Mouse (Mus musculus): Measurements from ENCODE around the gene Dhx37. TPM values are rescaled to one million over a fixed set of nuclear protein-coding genes. Genes with fewer than 3 reads are reported as not detected.

The Dhx37 gene
- polyA plus RNA-seq, 1 experiment from 2014 or later: 17.0 TPM

- no peak overlapping the region for H3K27ac ChIP-seq
- WGBS: 76% methylated on average over 4 of the region's 4 CpGs
- ATAC-seq (ENCODE audit: insufficient number of reproducible peaks, insufficient read depth, low FRiP score, low TSS enrichment): no peak
These were observed 69.0 kb downstream of the Dhx37 start for GRCm38 (mm10) chr5:125364851-125365429.

GRCm38 (mm10) chr5:125363894-125364293, 70.0 kb downstream of the Dhx37 start:
- ATAC-seq (ENCODE audit: insufficient number of reproducible peaks, insufficient read depth, low FRiP score, low TSS enrichment): no peak
- H3K27me3 ChIP-seq: no peaks in the 10 kb centered on the region
- H3K4me3 ChIP-seq: no peak overlapping the region
- no peak overlapping the region for H3K27ac ChIP-seq
- no peak overlapping the region for H3K9ac ChIP-seq
- H3K4me2 ChIP-seq (replicated peaks): no peak overlapping the region
- no peaks in the 10 kb centered on the region for H3K4me1 ChIP-seq
- H3K9me3 ChIP-seq: no peaks in the 10 kb centered on the region
- H3K36me3 ChIP-seq: no peaks in the 10 kb centered on the region
- WGBS: 79% methylated on average over 7 of the region's 7 CpGs

More at GRCm38 (mm10) chr5:125364851-125365429, 69.0 kb downstream of the Dhx37 start:
- Histone ChIP-seq H3K9me3 (no peaks in the 10 kb centered on the region), H3K36me3 (no peaks in the 10 kb centered on the region), H3K9ac (no peak overlapping the region), H3K4me2 (replicated peaks) (no peak overlapping the region), H3K27me3 (no peaks in the 10 kb centered on the region), H3K4me1 (no peaks in the 10 kb centered on the region), H3K4me3 (no peak overlapping the region)

Small RNAs within 50 kb of the gene (microRNA-seq; reads per million reads assigned to microRNA genes)
- not detected for gene Gm27551

Other genes with a start within 250 kb of the Dhx37 start
- gene Scarb1, start 93.0 kb downstream of the Dhx37 start, polyA plus RNA-seq (2016; fragmentation: Nextera tagmentation; extraction: Ambion mirVana): 38.8 and 40.6 TPM in 2 replicates
- gene Gm10382, start 44.8 kb downstream of the Dhx37 start, polyA plus RNA-seq (2016; fragmentation: Nextera tagmentation; extraction: Ambion mirVana): 0.31 TPM in 2 replicates
- 1,075 and 1,101 TPM in 2 replicates for gene Ubc, start 43.9 kb downstream of the Dhx37 start, polyA plus RNA-seq (2016; fragmentation: Nextera tagmentation; extraction: Ambion mirVana)
- 39.4 and 42.2 TPM in 2 replicates for gene Bri3bp, start 7.4 kb upstream of the Dhx37 start, polyA plus RNA-seq (2016; fragmentation: Nextera tagmentation; extraction: Ambion mirVana)
- gene Aacs, start 41.7 kb upstream of the Dhx37 start, polyA plus RNA-seq (2016; fragmentation: Nextera tagmentation; extraction: Ambion mirVana): 41.5 and 42.5 TPM in 2 replicates
- gene Tmem132b, start 97.7 kb upstream of the Dhx37 start, polyA plus RNA-seq (2016; fragmentation: Nextera tagmentation; extraction: Ambion mirVana): 0.64 and 0.97 TPM in 2 replicates

Measured in embryonic facial prominence, embryonic 12.5 days (tissue).